Mouse (Mus musculus) olfactory bulb, adult 2 months (tissue): Measurements from ENCODE around the gene Col2a1.

Experiments used
- CTCF ChIP-seq: fragments of 200-500 bp; IDR thresholded peaks from 2 replicates; pipeline ENCODE4 v1.5.1; 2012; ENCODE audit warnings: low read depth, mild to moderate bottlenecking, low read length, moderate library complexity; ENCODE audit not compliant: insufficient read depth
- POLR2A ChIP-seq: fragments of 200-500 bp; IDR thresholded peaks from 2 replicates; pipeline ENCODE4 v1.6.1; 2012; ENCODE audit warnings: mild to moderate bottlenecking, low read depth, low read length, moderate library complexity; ENCODE audit not compliant: insufficient read depth

- TF ChIP-seq CTCF (no peak), POLR2A (no peak)
These were observed 77.5 kb downstream of the Col2a1 start for GRCm38 (mm10) chr15:97927018-97927417.
